Mouse (Mus musculus) monocyte, adult 5-6 weeks (primary cell): ENCODE measurements around the gene Mpi. TPM values are rescaled to one million over a fixed set of nuclear protein-coding genes. Genes with fewer than 3 reads are reported as not detected.

Experiments used
- ATAC-seq: fragments of 153-309, 156-312 bp; replicated peaks from 2 replicates; pipeline ENCODE4 v1.8.0; 2017; ENCODE audit warnings: mild to moderate bottlenecking; ENCODE audit not compliant: low TSS enrichment, insufficient number of reproducible peaks, severe bottlenecking, poor library complexity, low FRiP score
- total RNA-seq: library from RNA; stranded (forward); fragments of 200-1000, 200-491, 200-594 nt; gene quantifications from 3 replicates; pipeline ENCODE4 v1.2.3, GENCODE M21; 2017

Mpi gene
- total RNA-seq, 1 experiment from 2014 or later = 1.9 TPM

DNA sequence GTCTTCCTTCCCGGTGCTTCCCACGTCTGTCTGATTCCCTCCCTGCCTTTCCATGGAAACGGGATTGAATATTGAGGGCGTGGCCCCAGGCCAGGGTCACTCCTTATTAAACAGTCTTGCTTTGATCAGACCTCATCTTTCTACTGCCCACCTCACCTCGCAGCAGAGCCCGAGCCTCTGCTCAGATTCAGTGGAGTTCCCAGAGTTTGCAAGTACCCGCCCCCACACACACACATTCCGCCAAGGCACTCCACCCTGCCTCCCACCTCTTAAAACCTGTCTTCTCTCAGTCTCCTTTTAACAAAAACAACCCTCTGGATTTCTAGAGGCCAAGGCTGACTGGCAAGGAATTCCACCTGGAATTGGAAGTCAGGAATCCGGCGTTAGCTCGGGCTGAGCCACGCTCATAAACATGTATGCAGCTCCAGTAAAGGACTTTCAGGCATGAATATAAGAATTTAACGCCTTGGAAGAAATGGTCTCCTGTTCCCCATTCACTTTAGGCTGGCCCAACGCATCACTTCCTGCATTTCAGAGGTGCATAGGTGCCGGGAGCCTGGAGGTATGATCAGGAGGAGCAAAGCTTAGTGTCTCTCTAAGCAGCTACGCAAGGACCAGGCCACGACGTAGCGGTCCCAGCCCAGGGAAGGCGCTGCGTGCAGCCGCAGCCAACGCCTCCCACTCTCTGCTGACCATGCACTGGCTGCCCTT is 49.5 kb downstream of the Mpi start:
- no peak for ATAC-seq

DNA sequence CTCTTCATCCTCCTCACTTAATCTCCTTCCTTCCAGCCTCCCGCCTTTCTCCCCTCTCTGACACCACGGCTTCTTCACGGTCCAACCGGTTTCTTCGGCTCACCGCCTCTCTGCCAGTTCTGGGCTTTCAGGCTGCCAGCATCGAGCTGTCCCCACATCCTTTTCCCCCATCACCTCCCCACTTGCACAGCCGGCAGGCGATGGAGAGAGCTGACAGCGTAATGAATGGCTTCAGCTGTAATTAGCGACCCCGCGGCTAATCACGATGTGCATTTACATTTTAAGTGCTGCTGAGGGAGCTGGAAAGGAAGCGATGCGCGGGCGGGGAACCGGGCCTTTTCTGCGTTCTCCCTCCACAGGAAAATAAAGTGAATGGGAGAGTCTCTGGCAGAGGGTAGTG is 50.7 kb downstream of the Mpi start:
- no peak for ATAC-seq

DNA sequence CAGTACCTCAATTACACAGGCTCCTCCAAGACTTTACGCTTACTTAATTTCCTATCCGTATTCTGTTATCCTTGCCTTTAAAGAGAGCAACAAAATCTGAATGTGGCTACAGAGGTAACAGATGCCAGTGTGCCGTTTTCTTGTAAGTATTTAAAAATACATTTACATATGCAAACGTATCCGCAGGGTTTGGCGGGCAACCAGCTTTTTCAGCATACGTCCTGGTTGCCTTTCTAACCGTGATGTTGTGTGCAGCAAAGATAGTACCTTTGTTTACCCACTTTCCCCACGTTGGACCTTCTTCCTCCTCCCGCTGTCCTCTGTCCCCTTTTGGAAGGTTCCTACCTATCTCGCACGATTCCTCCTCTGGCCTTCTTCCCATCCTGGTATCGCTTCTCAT is 51.1 kb downstream of the Mpi start:
- ATAC-seq = no peak

DNA sequence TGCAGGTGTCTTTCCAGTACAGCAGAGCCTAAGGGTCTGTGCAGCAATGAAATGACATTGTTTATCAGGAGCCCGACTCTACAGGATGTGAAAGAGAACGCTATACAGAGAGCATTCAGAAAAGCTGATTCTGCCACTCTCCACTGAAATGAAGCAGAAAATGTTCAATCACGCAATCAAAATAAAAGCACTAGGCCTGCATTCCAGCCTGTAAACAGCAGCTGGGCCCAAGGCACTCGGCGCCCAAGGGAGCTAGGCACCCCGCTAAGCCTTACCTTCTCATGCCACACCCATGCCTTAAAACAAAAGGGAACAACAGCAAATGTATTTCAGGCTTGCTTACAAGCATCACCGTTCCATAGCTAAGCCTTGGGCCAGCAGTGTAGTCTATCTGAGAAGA is 54.0 kb downstream of the Mpi start:
- no peak for ATAC-seq

DNA sequence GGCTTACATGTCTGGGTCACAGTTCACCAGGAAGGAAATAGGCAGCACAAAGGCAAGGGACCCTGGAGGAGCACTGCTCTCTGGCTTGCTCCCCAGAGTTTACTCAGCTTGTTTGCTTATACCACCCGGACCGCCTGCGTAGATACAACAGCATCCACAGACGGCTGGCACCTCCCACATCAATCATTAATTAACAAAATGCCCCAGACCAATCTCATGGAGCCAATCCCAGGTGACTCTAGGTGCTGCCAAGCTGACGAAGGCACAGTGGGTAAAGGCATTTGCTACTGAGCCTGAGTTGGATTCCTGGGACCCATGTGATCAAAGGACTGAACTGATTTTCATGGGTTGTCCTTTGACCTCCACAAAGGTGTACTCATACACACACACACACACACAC is 55.3 kb downstream of the Mpi start:
- ATAC-seq = no peak

DNA sequence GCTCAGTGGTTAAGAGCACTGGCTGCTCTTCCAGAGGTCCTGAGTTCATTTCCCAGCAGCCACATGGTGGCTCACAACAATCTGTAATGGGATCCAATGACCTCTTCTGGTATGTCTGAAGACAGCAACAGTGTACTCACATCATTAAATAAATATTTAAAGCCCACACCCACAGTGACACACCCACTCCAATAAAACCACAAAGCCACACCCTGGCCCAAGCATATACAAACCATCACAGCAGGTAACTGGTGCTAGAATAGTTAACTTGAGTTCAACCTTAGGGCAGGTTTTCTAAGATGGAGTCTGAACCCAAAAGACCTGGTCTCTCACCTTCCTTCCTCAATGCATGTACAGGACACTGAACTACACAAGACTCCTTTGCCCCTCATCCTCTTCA is 57.6 kb downstream of the Mpi start:
- ATAC-seq = no peak

Other genes with a start within 250 kb of the Mpi start
- 19.8 to 46.2 TPM (median 27.2 TPM) in 3 replicates for gene Ppcdc, start 112.6 kb downstream of the Mpi start, total RNA-seq
- gene Scamp5, start 84.7 kb downstream of the Mpi start, total RNA-seq = not detected in 3 replicates
- not detected in 3 replicates for gene Rpp25, start 48.7 kb downstream of the Mpi start, total RNA-seq
- gene Cox5a, start 31.5 kb downstream of the Mpi start, total RNA-seq = 54.8 to 108 TPM (median 74.5 TPM) in 3 replicates
- 17.5 to 23.5 TPM (median 18.2 TPM) in 3 replicates for gene Fam219b, start 15.2 kb downstream of the Mpi start, total RNA-seq
- 30.6 to 40.9 TPM (median 34.3 TPM) in 3 replicates for gene Scamp2, start 8.2 kb upstream of the Mpi start, total RNA-seq
- 3.8 to 20.7 TPM (median 20.3 TPM) in 3 replicates for gene Ulk3, start 36.7 kb upstream of the Mpi start, total RNA-seq
- gene Cplx3, start 53.5 kb upstream of the Mpi start, total RNA-seq = not detected in 3 replicates
- not detected in 3 replicates for gene Lman1l, start 68.0 kb upstream of the Mpi start, total RNA-seq
- gene Csk, start 100.9 kb upstream of the Mpi start, total RNA-seq = 332 to 455 TPM (median 337 TPM) in 3 replicates
- gene Cyp1a2, start 130.9 kb upstream of the Mpi start, total RNA-seq = not detected in 3 replicates
- gene Cyp1a1, start 135.2 kb upstream of the Mpi start, total RNA-seq = not detected in 3 replicates
- gene Edc3, start 155.8 kb upstream of the Mpi start, total RNA-seq = 2.6 to 7.9 TPM (median 3.7 TPM) in 3 replicates
- gene Clk3, start 213.1 kb upstream of the Mpi start, total RNA-seq = 97.1 to 158 TPM (median 125 TPM) in 3 replicates